Mouse (Mus musculus): ENCODE results near the gene Gm6803. TPM values are rescaled to one million over a fixed set of nuclear protein-coding genes. Genes with fewer than 3 reads are reported as not detected.

Gm6803 gene
- polyA plus RNA-seq, 1 experiment from 2014 or later: not detected

Other genes starting within 250 kb of the Gm6803 start
- gene Gm21319, start 243.0 kb downstream of the Gm6803 start, polyA plus RNA-seq (2015; fragmentation: Nextera tagmentation; extraction: Ambion mirVana): not detected in 2 replicates
- gene Gm21936, start 223.3 kb downstream of the Gm6803 start, polyA plus RNA-seq (2015; fragmentation: Nextera tagmentation; extraction: Ambion mirVana): not detected in 2 replicates
- not detected in 2 replicates for gene BB287469, start 202.2 kb downstream of the Gm6803 start, polyA plus RNA-seq (2015; fragmentation: Nextera tagmentation; extraction: Ambion mirVana)
- not detected in 2 replicates for gene Gm2001, start 176.4 kb downstream of the Gm6803 start, polyA plus RNA-seq (2015; fragmentation: Nextera tagmentation; extraction: Ambion mirVana)
- not detected in 2 replicates for gene Gm2016, start 144.7 kb downstream of the Gm6803 start, polyA plus RNA-seq (2015; fragmentation: Nextera tagmentation; extraction: Ambion mirVana)
- not detected in 2 replicates for gene Gm2022, start 123.4 kb downstream of the Gm6803 start, polyA plus RNA-seq (2015; fragmentation: Nextera tagmentation; extraction: Ambion mirVana)
- not detected in 2 replicates for gene Gm2035, start 98.9 kb downstream of the Gm6803 start, polyA plus RNA-seq (2015; fragmentation: Nextera tagmentation; extraction: Ambion mirVana)
- gene Gm2042, start 64.7 kb downstream of the Gm6803 start, polyA plus RNA-seq (2015; fragmentation: Nextera tagmentation; extraction: Ambion mirVana): not detected in 2 replicates
- not detected in 2 replicates for gene Gm2075, start 6.9 kb downstream of the Gm6803 start, polyA plus RNA-seq (2015; fragmentation: Nextera tagmentation; extraction: Ambion mirVana)
- gene Gm2056, start 8.2 kb upstream of the Gm6803 start, polyA plus RNA-seq (2015; fragmentation: Nextera tagmentation; extraction: Ambion mirVana): not detected in 2 replicates
- not detected in 2 replicates for gene Gm16368, start 64.9 kb upstream of the Gm6803 start, polyA plus RNA-seq (2015; fragmentation: Nextera tagmentation; extraction: Ambion mirVana)
- gene Gm10436, start 163.3 kb upstream of the Gm6803 start, polyA plus RNA-seq (2015; fragmentation: Nextera tagmentation; extraction: Ambion mirVana): not detected in 2 replicates
- not detected in 2 replicates for gene Gm8332, start 231.3 kb upstream of the Gm6803 start, polyA plus RNA-seq (2015; fragmentation: Nextera tagmentation; extraction: Ambion mirVana)